Mouse (Mus musculus) Patski (cell line): ENCODE measurements at regions not wholly inside any gene's neighbourhood (a gene's known extent, or its start where the extent isn't known, plus 50 kb on each side); places are given as distances from the start of the nearest gene placed in this dataset.

ENCODE experiments used
- ATAC-seq: fragments of 100-300 bp; one replicate; pipeline ENCODE4 v1.8.0; 2021
- CTCF ChIA-PET: fragments of 350-600 bp; sonication (Branson Sonifier 250); formaldehyde crosslinking; loops from one replicate; lab custom pipeline; 2022; ENCODE audit warnings: inconsistent platforms; lab: Charles Lee
- POLR2A ChIA-PET: fragments of 350-600 bp; sonication (Branson Sonifier 250); formaldehyde crosslinking; loops from one replicate; lab custom pipeline; 2022; ENCODE audit warnings: antibody characterized with exemption, inconsistent platforms; lab: Charles Lee
- DNase-seq: peaks from one replicate; pipeline ENCODE4 v3.0.0-alpha.2; 2011; ENCODE audit warnings: low read depth, low spot score
- H3K27me3 ChIP-seq: fragments of 371-371 bp; one replicate; pipeline ENCODE4 v1.5.1; 2021
- CTCF ChIP-seq: fragments of 100-300 bp; IDR thresholded peaks from one replicate; pipeline ENCODE4 v1.5.1; 2021
- in situ Hi-C: fragments of 300-500 bp; cut with MboI; formaldehyde crosslinking; loops from 3 replicates; pipeline ENCODE4 v1.11.1; 2018; ENCODE audit warnings: low pct_unique_long_range_greater_than_20kb, mixed read lengths

DNA sequence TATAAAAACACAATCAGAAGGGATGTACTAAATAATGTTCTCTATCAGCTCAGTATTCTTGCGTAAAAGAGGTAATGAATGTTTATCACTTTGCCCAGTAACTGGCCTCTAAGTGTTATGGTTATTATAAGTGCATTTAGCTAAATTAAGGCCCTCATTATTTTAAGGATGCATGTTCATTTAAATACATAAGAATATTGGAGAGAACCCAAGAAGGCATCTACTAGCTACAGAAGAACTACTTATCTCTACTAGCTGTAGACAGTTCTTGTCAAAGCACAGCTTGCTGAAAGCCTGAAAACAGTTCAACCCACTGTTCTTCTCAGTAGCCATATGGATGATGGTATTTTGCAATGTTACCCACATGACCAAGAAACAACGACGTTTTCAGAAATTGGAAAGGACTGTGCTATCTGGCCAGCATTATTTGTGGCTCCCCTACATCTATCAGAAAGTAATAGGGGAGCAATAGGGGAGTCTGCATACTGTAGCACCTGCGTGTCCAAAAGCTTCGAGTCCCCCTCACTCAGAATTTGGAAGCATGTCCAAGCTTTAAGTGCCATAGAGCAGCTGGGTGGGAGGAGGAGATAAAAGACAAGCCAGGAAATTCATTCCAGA, 637.6 kb downstream of the Stpg2 start:
- in situ Hi-C loops: no loop called here
- ChIA-PET CTCF (interaction anchor here (1.3 to 1.9 kb wide), 2 partner anchors 12 to 14 kb away, joined by 3 to 5 read pairs; no protein-coding TSS in a partner anchor), POLR2A (no interaction called here)
- TF ChIP-seq CTCF: no peak
- DNase-seq (no peak), ATAC-seq (no peak)
- H3K27me3 ChIP-seq: no peaks in the 10 kb centered on the region

DNA sequence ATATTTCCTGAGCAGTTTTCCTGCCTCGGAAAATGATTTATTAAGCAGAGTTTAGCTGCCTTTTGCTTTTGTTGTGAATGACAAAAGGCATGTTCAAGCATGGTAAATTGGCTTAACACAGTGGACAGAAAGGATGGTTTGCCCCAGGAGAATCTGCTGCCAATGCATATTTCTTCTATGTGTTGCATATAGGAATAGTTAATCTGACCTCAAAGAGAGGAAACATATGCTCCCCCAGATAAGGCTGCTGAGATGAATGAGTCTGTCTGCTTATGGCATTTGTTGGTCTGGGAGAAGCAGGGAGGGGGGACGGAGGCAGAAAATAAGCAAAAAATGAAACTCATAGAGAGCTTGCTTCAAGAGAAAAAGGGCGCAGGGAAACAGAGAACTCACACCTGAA, 638.9 kb downstream of the Stpg2 start:
- no peak for ATAC-seq
- H3K27me3 ChIP-seq: no peaks in the 10 kb centered on the region
- in situ Hi-C loops: no loop called here
- ChIA-PET CTCF (interaction anchor here (1.9 kb wide), 1 partner anchor 11 kb away, joined by 5 read pairs; no protein-coding TSS in a partner anchor), POLR2A (no interaction called here)
- no peak for DNase-seq
- TF ChIP-seq CTCF: no peak

DNA sequence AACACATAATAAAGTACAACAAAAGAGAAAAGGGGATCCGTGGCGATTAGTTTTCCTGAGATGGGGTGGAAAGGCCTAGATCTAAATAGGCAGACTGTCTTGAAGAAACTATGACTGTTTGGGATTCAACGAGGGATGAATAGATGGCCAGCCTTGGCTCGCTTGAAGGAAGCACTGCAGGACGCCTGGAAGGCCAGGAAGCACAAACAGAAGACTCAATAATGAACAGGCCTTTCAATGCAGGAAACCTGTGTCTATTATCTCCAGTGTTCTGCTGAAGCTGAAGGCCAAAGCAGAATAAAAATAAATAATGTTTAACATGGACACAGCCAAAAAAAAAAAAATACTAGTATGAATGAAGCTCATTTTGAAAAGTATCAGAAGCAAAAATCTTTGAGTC, 642.3 kb downstream of the Stpg2 start:
- no peak for TF ChIP-seq CTCF
- CTCF ChIA-PET: no interaction called here
- DNase-seq (no peak), ATAC-seq (no peak)
- POLR2A ChIA-PET: no interaction called here
- H3K27me3 ChIP-seq: no peaks in the 10 kb centered on the region
- in situ Hi-C loops: no loop called here

GRCm38 (mm10) chr3:139859966-139860635, 654.6 kb downstream of the Stpg2 start:
- POLR2A ChIA-PET: no interaction called here
- TF ChIP-seq CTCF: no peak
- in situ Hi-C loops: no loop called here
- no peaks in the 10 kb centered on the region for H3K27me3 ChIP-seq
- ATAC-seq: no peak
- DNase-seq: no peak
- CTCF ChIA-PET: no interaction called here

GRCm38 (mm10) chr3:139860831-139861371, 655.4 kb downstream of the Stpg2 start:
- no peak for TF ChIP-seq CTCF
- ATAC-seq (no peak), DNase-seq (no peak)
- POLR2A ChIA-PET: no interaction called here
- H3K27me3 ChIP-seq: no peaks in the 10 kb centered on the region
- CTCF ChIA-PET: interaction anchor here (1.6 kb wide), 1 partner anchor 8 kb away, joined by 4 read pairs; no protein-coding TSS in a partner anchor
- in situ Hi-C loops: no loop called here

- TF ChIP-seq CTCF: no peak
- in situ Hi-C loops: no loop called here
- no peaks in the 10 kb centered on the region for H3K27me3 ChIP-seq
- ATAC-seq (no peak), DNase-seq (no peak)
- CTCF ChIA-PET: no interaction called here
- POLR2A ChIA-PET: no interaction called here
Observed at GRCm38 (mm10) chr3:139866329-139866728, 660.8 kb downstream of the Stpg2 start.

GRCm38 (mm10) chr3:139867030-139867429, 661.5 kb downstream of the Stpg2 start:
- POLR2A ChIA-PET: interaction anchor here (0.8 kb wide), 1 partner anchor 14 kb away, joined by 4 read pairs; no protein-coding TSS in a partner anchor
- peak; percentile 34 for TF ChIP-seq CTCF
- ATAC-seq (no peak), DNase-seq (no peak)
- no peaks in the 10 kb centered on the region for H3K27me3 ChIP-seq
- in situ Hi-C loops: no loop called here
- CTCF ChIA-PET: interaction anchor here (1.0 kb wide), 1 partner anchor 10 kb away, joined by 3 read pairs; no protein-coding TSS in a partner anchor

GRCm38 (mm10) chr3:139867499-139867898, 662.0 kb downstream of the Stpg2 start:
- DNase-seq: no peak
- ChIA-PET CTCF (interaction anchor here (1.0 kb wide), 1 partner anchor 9 kb away, joined by 3 read pairs; no protein-coding TSS in a partner anchor), POLR2A (interaction anchor here (0.8 kb wide), 1 partner anchor 14 kb away, joined by 4 read pairs; no protein-coding TSS in a partner anchor)
- TF ChIP-seq CTCF: no peak
- no peaks in the 10 kb centered on the region for H3K27me3 ChIP-seq
- ATAC-seq: no peak
- in situ Hi-C loops: no loop called here

GRCm38 (mm10) chr3:139869779-139870178, 664.3 kb downstream of the Stpg2 start:
- in situ Hi-C loops: no loop called here
- CTCF ChIA-PET: no interaction called here
- ATAC-seq (no peak), DNase-seq (no peak)
- POLR2A ChIA-PET: no interaction called here
- no peaks in the 10 kb centered on the region for H3K27me3 ChIP-seq
- no peak for TF ChIP-seq CTCF

GRCm38 (mm10) chr3:139885942-139886860, 680.7 kb downstream of the Stpg2 start:
- ChIA-PET POLR2A (no interaction called here), CTCF (interaction anchor here (0.8 kb wide), 1 partner anchor 9 kb away, joined by 3 read pairs; no protein-coding TSS in a partner anchor)
- no peak for ATAC-seq

More at GRCm38 (mm10) chr3:139885942-139886860, 680.7 kb downstream of the Stpg2 start:
- H3K27me3 ChIP-seq: no peaks in the 10 kb centered on the region
- no peak for TF ChIP-seq CTCF
- in situ Hi-C loops: no loop called here
- no peak for DNase-seq
